Mouse (Mus musculus) kidney, adult 2 months (tissue): Measurements from ENCODE around the gene BC025920.

Source experiments
- CTCF ChIP-seq: fragments of 200-500 bp; conservative IDR thresholded peaks from 2 replicates; pipeline ENCODE4 v1.5.1; 2011; ENCODE audit warnings: low read depth, mild to moderate bottlenecking, control low read depth, low read length, moderate library complexity, mixed read lengths; ENCODE audit not compliant: insufficient read depth, insufficient read length
- POLR2A ChIP-seq: fragments of 200-500 bp; IDR thresholded peaks from one replicate; pipeline ENCODE4 v1.6.1; 2011; ENCODE audit warnings: low read depth, low read length, control low read depth

DNA sequence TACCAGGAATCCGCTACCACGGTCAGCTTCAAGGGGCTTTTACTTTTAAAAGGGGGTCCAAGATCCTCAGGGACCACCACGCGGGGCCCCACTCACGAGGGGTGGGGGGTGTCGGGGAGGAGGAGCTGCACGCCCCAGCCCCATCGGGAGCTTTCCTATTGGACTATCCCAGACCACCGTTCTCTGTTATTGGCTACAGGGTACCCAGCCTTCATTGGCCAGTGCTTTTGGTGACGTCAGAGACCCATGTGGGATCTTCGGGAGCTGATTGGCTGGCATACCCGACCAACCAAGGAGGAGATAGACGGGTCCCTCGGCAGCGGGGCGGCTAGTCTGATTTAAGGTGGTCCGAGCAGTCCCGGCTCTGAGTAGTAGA, 34.6 kb upstream of the BC025920 start:
- TF ChIP-seq CTCF (no peak), POLR2A (no peak)
